8 mouse cellular contexts compared by ENCODE assay signal in genomic region chr1:106374274-106374673, GRCm38 (mm10).
A peak's percentile ranks its signal among the peaks of the same experiment; 100 is the strongest.
DNase-seq lines count a peak whose midpoint lies in the region; ATAC-seq lines count a peak whose summit lies in the region.

No protein-coding gene starts in this region.

- ATAC-seq in CD4-positive, CD25-positive, alpha-beta regulatory T cell, adult 4 months, result peak; percentile 19
- ATAC-seq in monocyte, adult 5-6 weeks (replicated peaks; ENCODE audit: insufficient number of reproducible peaks, low FRiP score, low TSS enrichment, poor library complexity, severe bottlenecking), result no peak

- DNase-seq in adrenal gland, postnatal 14 days, result peak; percentile 14
- DNase-seq in adrenal gland, postnatal 25 days, result no peak
- DNase-seq in kidney, adult 9 months, result peak; percentile 42
- DNase-seq in kidney, postnatal 10 days, result no peak
- DNase-seq in cerebellum, postnatal 14 days, result peak; percentile 63 to 71
- DNase-seq in Muller cell, postnatal 12 days (ENCODE audit: inconsistent ontology term), result no peak

Comparison
In these comparisons a context has a peak if more than half of its experiments do, and no peak if none do; other contexts are left out.
1. DNase-seq: peak in adrenal gland, postnatal 14 days (single experiment), kidney, adult 9 months (single experiment) and cerebellum, postnatal 14 days (2 of 2); none in adrenal gland, postnatal 25 days (single experiment), kidney, postnatal 10 days (single experiment) and Muller cell, postnatal 12 days (single experiment).